Mouse (Mus musculus): ENCODE results near the gene Lats2. TPM values are rescaled to one million over a fixed set of nuclear protein-coding genes. Genes with fewer than 3 reads are reported as not detected.

The Lats2 gene
- polyA plus RNA-seq, 1 experiment, result 14.0 TPM

GRCm38 (mm10) chr14:57707100-57707893, 50.9 kb downstream of the Lats2 start:
- peak; percentile 56 for DNase-seq (ENCODE audit: low read depth)
- TF ChIP-seq POLR2A (IDR thresholded peaks at IDR 0.05; ENCODE audit: borderline replicate concordance, extremely low read depth, insufficient read depth, insufficient read length, poor library complexity, severe bottlenecking) (no peak), CTCF (IDR thresholded peaks at IDR 0.05; ENCODE audit: borderline replicate concordance, extremely low read depth, insufficient read depth, insufficient read length) (no peak)

DNA sequence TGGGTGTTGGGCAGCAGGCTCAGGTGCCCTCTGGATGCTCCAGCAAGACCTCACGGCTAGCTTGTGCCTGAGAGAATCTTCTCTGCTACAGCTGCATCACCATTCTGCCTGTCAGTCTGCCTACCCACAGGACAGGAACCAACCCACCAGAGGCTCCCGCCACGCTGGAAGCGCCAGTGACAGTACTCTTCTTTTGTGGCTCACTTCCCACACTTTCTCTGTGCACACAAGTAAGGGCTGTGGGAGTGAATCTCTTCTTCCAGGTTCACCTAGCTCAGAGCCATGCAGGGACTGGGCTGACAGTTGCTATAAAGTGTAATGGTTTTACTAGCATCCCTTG, 51.5 kb downstream of the Lats2 start:
- TF ChIP-seq CTCF (IDR thresholded peaks at IDR 0.05; ENCODE audit: borderline replicate concordance, extremely low read depth, insufficient read depth, insufficient read length) (no peak), POLR2A (IDR thresholded peaks at IDR 0.05; ENCODE audit: borderline replicate concordance, extremely low read depth, insufficient read depth, insufficient read length, poor library complexity, severe bottlenecking) (no peak)
- peak; percentile 56 for DNase-seq (ENCODE audit: low read depth)

GRCm38 (mm10) chr14:57705759-57706158, 52.4 kb downstream of the Lats2 start:
- TF ChIP-seq POLR2A (IDR thresholded peaks at IDR 0.05; ENCODE audit: borderline replicate concordance, extremely low read depth, insufficient read depth, insufficient read length, poor library complexity, severe bottlenecking) (no peak), CTCF (IDR thresholded peaks at IDR 0.05; ENCODE audit: borderline replicate concordance, extremely low read depth, insufficient read depth, insufficient read length) (no peak)
- no peak for DNase-seq (ENCODE audit: low read depth)

GRCm38 (mm10) chr14:57705075-57705474, 53.1 kb downstream of the Lats2 start:
- no peak for DNase-seq (ENCODE audit: low read depth)
- TF ChIP-seq POLR2A (IDR thresholded peaks at IDR 0.05; ENCODE audit: borderline replicate concordance, extremely low read depth, insufficient read depth, insufficient read length, poor library complexity, severe bottlenecking) (no peak), CTCF (IDR thresholded peaks at IDR 0.05; ENCODE audit: borderline replicate concordance, extremely low read depth, insufficient read depth, insufficient read length) (no peak)

DNA sequence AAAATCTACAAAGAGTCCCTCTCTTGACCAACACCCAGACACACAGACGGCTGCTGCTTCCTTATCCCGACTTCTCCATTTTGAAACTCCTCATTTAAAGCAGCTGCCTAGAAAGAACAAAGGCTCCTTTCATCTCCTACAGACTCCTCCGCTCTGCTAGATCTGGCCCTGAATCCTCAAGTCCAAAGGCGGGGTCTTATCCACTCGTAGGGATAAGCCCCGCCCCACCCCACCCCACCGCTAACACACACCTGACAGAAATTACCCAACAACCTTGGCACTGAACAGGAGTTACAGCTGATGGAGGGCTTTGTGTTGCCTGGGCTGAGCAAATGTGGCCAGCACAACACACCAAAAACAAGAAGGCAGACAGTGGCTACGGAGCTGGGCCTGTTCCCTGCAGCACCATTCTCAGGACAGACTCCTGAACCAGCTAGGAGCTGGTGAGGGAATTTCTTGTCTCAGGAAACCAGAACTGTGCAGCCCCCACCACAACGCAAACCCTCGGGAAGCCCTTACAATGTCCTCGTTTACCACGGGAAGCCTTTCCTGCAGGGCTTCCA, 56.2 kb downstream of the Lats2 start:
- peak; percentile 85 for DNase-seq (ENCODE audit: low read depth)
- TF ChIP-seq POLR2A (IDR thresholded peaks at IDR 0.05; ENCODE audit: borderline replicate concordance, extremely low read depth, insufficient read depth, insufficient read length, poor library complexity, severe bottlenecking) (no peak), CTCF (IDR thresholded peaks at IDR 0.05; ENCODE audit: borderline replicate concordance, extremely low read depth, insufficient read depth, insufficient read length) (no peak)

DNA sequence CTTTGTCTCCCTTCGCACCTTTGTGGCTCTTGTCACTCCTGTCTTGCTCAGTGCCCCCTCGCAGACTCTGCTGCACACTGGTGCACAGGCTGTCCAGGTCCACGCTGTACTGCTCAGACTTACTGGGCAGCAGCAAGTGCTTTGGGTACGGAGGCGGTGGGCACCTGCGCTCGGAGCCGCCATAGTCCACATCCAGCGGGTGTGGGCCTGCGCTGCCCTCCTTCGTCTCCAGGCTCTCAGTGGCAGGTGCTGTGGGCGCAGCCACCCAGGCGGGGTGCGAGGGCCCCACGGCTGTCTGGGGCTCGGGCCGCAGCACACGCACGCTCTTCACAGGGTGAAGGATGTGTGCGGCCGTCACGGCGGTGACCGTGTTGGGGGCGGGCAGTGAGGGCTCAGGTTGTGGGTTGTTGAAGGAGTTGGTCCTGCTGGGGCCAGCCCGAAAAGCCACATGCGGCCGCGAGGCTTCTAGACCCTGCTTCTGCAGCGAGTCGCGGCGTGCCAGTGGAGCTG, 58.7 kb downstream of the Lats2 start:
- DNase-seq (ENCODE audit: low read depth), result no peak
- TF ChIP-seq CTCF (IDR thresholded peaks at IDR 0.05; ENCODE audit: borderline replicate concordance, extremely low read depth, insufficient read depth, insufficient read length) (no peak), POLR2A (IDR thresholded peaks at IDR 0.05; ENCODE audit: borderline replicate concordance, extremely low read depth, insufficient read depth, insufficient read length, poor library complexity, severe bottlenecking) (no peak)

DNA sequence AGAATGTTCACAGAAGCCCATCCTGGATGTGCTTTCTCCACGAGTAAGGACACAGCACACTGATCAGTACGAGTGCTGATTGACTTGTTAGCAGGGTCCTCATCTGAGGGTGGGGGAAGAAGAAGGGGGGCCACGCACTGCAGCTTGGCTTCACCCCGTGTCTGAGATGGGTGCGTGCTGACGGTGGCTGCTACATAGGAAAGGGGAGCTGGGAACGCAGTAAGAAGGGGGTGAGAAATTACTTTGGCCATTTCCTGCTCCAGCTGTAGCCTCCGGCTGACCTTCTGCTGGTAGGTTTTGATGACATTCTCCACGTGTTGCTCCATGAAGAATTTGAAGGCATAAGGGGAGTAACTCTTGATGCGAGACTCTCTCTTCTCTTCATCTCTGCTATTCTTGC, 59.2 kb downstream of the Lats2 start:
- no peak for TF ChIP-seq POLR2A (IDR thresholded peaks at IDR 0.05; ENCODE audit: borderline replicate concordance, extremely low read depth, insufficient read depth, insufficient read length, poor library complexity, severe bottlenecking)
- TF ChIP-seq CTCF (IDR thresholded peaks at IDR 0.05; ENCODE audit: borderline replicate concordance, extremely low read depth, insufficient read depth, insufficient read length), result no peak
- no peak for DNase-seq (ENCODE audit: low read depth)

DNA sequence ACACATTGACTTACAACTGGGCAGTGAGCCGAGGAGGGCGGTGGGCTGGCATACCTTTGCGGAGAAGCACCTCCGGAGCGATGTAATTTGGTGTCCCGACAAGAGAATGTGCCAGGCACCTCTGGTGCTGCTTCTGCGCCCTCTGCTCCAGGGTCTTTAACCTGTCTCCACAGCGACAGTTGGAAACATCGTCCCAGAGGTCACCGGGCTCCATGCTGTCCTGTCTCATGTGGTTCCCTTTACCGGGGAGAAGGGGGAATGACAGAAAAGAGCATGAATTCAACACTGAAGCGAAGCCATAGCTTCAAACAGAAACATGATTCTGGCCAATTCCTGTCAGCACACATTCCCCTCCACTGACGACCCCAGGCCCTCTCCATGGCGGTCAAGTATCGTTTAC, 62.1 kb downstream of the Lats2 start:
- TF ChIP-seq CTCF (IDR thresholded peaks at IDR 0.05; ENCODE audit: borderline replicate concordance, extremely low read depth, insufficient read depth, insufficient read length), result no peak
- TF ChIP-seq POLR2A (IDR thresholded peaks at IDR 0.05; ENCODE audit: borderline replicate concordance, extremely low read depth, insufficient read depth, insufficient read length, poor library complexity, severe bottlenecking), result no peak

DNA sequence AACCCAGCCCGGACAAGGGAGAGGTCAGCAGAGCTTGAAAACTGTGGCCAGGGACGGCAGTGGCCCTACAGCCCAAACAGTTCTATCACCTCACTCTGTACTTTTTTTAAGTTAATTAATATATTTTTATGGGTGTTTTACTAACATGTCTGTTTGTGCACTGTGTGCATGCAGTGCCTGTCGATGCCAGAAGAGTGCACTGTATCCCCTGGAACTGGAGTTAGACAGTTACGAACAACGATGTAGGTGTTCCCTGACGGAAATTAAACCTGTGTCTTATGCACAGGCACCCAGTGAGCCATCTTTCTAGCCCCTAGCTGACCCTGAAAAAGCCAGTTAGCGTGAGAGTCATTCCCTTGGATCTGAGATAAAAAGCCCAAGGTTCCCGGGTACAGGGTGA, 62.6 kb downstream of the Lats2 start:
- TF ChIP-seq CTCF (IDR thresholded peaks at IDR 0.05; ENCODE audit: borderline replicate concordance, extremely low read depth, insufficient read depth, insufficient read length), result peak; percentile 44; the same call in 1 of the 2 replicates
- TF ChIP-seq POLR2A (IDR thresholded peaks at IDR 0.05; ENCODE audit: borderline replicate concordance, extremely low read depth, insufficient read depth, insufficient read length, poor library complexity, severe bottlenecking), result no peak
- no peak for DNase-seq (ENCODE audit: low read depth)

More for the DNA sequence above, 62.1 kb downstream of the Lats2 start:
- DNase-seq (ENCODE audit: low read depth), result no peak

GRCm38 (mm10) chr14:57694246-57694645, 63.9 kb downstream of the Lats2 start:
- TF ChIP-seq POLR2A (IDR thresholded peaks at IDR 0.05; ENCODE audit: borderline replicate concordance, extremely low read depth, insufficient read depth, insufficient read length, poor library complexity, severe bottlenecking) (no peak), CTCF (IDR thresholded peaks at IDR 0.05; ENCODE audit: borderline replicate concordance, extremely low read depth, insufficient read depth, insufficient read length) (no peak)
- no peak for DNase-seq (ENCODE audit: low read depth)

DNA sequence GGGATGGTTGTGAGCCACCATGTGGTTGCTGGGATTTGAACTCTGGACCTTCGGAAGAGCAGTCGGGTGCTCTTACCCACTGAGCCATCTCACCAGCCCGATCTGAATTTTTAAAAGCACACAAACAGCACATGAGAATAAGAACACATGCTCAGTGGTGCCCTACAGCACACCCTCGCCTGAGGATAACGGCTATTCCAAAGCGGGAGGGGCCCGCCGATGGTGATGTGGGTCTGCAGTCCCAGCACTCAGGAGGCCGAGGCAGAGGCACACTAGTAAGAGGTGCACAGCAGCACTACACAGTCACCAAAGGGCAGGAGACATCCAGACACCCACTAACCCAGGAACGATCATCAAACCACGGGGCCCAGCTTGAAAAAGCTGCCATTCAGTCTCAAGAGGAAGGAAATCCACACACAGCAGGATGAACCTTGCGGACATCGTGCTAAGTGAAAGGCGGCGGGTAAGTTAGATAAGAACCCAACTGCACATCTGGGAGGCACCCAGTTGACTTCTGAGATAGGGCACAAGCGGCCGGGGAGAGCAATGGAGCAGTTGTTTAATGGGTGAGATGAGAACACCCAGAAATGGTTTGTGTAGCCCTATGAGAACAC, 65.6 kb downstream of the Lats2 start:
- no peak for TF ChIP-seq CTCF (IDR thresholded peaks at IDR 0.05; ENCODE audit: borderline replicate concordance, extremely low read depth, insufficient read depth, insufficient read length)
- no peak for TF ChIP-seq POLR2A (IDR thresholded peaks at IDR 0.05; ENCODE audit: borderline replicate concordance, extremely low read depth, insufficient read depth, insufficient read length, poor library complexity, severe bottlenecking)
- DNase-seq (ENCODE audit: low read depth), result no peak

Data from brain, embryonic 14.5 days (tissue).